Comparison of ENCODE assay signal across 17 mouse cellular contexts in genomic region chr3:88156817-88157216, GRCm38 (mm10).
"Had no signal": no experiment of that assay in that cellular context is flagged by ENCODE, and none has a peak within 500 bp of the region (broad histone marks: within the 10 kb centered on the region; RNA-seq: fewer than 3 reads in every experiment).

No protein-coding gene starts in this region.

- H3K4me2 ChIP-seq: lung, embryonic 15.5 days; midbrain, embryonic 11.5 days; midbrain, embryonic 15.5 days; neural tube, embryonic 12.5 days; stomach, embryonic 15.5 days had no signal

- H3K4me3 ChIP-seq: lung, embryonic 15.5 days; megakaryocyte, embryonic 14.5 days; midbrain, embryonic 13.5 days; midbrain, embryonic 15.5 days; neural tube, embryonic 12.5 days; stomach, embryonic 15.5 days had no signal

- ATAC-seq: lung, postnatal 0 days had no signal

- H3K9ac ChIP-seq: lung, embryonic 15.5 days; midbrain, embryonic 13.5 days; midbrain, embryonic 15.5 days; stomach, embryonic 15.5 days had no signal

- H3K27ac ChIP-seq: lung, embryonic 15.5 days; macrophage; midbrain, embryonic 13.5 days; midbrain, embryonic 15.5 days; neural tube, embryonic 12.5 days; stomach, embryonic 15.5 days; stomach, postnatal 0 days had no signal

- DNase-seq: lung, adult 2 months; lung, postnatal 14 days; lung, postnatal 36 days; right cerebral cortex, postnatal 14 days; thymus, adult 2 months; thymus, postnatal 25 days; thymus, postnatal 4 days had no signal

- H3K9me3 ChIP-seq: lung, embryonic 15.5 days; megakaryocyte, embryonic 14.5 days; midbrain, embryonic 13.5 days; midbrain, embryonic 15.5 days; neural tube, embryonic 12.5 days; stomach, embryonic 15.5 days had no signal

- H3K27me3 ChIP-seq: lung, embryonic 15.5 days; megakaryocyte, embryonic 14.5 days; midbrain, embryonic 13.5 days; midbrain, embryonic 15.5 days; neural tube, embryonic 12.5 days; stomach, embryonic 15.5 days had no signal
